Mouse (Mus musculus) thymus, postnatal 4 days (tissue): ENCODE data around the gene Prkn.

Experiments used
- DNase-seq: peaks from one replicate; pipeline ENCODE4 v3.0.0; 2021

Gene Prkn

GRCm38 (mm10) chr17:12029921-12030461 lies 1189.8 kb downstream of the Prkn start:
- no peak for DNase-seq

DNA sequence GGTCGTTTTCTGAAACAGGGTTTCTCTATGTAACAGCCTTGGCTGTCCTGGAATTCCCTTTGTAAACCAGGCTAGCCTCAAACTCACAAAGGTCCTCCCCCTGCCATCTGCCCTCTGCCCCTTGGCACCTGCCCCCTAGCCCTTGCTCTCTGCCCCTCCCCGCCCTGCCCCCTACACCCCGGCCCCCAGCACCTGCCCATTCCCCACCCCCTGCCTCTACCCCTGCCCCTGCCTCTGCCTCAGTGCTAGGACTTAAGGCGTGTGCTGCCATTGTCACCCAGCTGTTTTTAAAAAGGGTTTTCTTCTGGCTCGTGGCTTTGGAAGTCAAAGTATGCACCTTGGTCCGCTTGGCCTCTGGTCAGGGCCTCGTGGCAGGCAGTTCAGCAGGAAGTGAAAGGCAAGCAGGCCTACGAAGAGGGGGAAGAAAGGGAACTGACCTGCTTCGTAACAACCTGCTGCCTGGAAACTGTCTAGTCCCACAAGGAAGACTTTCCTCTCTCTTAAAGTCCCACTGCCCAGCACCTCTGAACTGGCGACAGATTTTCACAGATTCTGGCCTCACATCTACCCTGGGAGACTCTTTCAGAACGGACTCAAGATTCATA lies 1190.5 kb downstream of the Prkn start:
- no peak for DNase-seq

DNA sequence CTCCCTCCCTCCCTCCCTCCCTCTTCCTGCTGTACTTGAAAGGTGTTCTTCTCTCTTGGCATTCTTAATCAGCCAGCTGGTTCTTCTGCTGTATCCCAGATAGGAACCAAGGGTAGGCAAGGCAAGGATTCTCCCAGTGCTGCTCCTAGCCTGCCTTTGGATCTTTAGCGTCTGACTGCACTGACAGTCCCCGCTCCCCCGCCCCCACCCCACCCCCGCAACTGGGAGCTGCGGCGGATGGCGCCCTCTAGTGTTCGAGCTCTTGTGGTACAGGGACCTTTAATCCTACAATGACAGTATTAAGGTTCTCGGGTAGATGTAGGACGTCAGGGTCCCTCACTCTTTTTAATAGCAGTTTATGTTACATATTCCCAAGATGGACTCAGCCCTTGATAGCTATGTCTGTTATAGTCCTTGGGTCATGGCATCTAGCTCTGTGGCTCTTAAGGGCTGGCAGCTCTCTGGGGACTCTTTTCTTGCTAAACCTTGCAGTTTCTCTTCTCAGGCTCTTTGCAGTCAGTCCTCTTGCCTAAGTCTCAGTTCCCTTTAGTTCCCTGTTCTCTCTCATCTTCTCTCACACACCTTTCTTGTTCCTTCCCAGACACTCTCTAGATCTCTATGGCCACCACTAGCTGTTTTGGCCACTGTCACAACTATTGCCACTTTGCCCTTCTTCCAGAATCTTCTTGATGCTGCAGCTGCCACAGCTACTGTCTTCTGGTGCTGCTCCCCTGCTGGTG lies 1191.2 kb downstream of the Prkn start:
- peak; percentile 88 for DNase-seq

GRCm38 (mm10) chr17:12032014-12032791 lies 1192.0 kb downstream of the Prkn start:
- DNase-seq: no peak

DNA sequence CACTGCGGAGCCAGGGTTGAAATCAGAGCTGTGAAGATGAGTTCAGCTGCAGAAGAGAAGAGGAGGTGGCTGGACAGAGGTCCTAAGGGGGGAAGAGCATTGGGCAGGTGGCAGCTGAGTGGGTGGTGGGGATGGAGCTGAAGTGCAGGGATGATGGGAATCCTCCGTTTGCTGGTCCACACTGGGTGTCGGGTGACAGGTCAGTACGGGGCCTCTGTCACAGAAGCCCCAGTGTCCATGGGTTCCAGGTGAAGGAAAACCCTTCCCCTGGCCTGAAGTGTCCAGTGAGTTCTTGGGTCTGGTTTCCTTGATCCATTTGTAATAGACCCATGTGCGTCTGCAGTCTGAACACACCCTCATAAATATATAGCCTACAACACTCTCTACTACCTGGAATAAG lies 1195.2 kb downstream of the Prkn start:
- DNase-seq: no peak

DNA sequence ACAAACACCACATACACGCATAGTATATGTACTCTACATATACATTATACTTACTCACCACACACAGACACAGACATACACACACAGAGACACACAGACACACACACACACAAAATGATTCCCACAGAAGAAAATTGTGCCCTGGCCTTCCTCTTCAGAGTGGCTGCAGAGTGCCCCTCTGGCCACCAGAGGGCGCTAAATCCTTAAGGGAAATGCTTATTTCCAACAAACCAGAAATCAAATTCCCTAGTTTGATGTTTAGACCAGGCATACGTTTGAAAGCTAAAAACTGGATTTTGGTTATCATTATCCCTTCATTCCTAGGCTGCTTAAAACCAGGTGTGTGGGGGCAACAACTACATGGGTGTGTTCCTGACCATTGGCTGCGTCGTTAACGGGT lies 1196.0 kb downstream of the Prkn start:
- DNase-seq: peak; percentile 77

DNA sequence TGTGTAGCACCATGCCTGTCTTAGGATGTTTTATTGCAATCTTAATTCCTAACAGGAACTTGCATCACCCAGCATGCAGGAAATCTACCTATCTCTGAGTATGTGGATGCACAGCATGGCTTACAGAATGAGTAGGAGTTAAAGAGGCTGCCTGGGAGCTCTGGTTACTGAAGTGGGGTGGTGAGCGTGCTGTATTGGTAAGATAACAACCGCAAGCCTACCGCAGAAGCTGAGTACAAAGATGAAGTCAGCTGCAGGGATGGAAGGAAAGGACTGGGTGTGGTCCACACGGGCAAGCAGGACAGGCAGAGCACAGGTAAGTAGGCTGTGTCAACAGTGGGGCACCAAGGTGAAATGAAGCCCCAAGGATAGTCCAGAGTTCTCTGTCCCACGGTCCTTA lies 1196.9 kb downstream of the Prkn start:
- DNase-seq: no peak

- DNase-seq: no peak
These were observed 1197.4 kb downstream of the Prkn start for GRCm38 (mm10) chr17:12037574-12037973.

GRCm38 (mm10) chr17:12038499-12038898 lies 1198.3 kb downstream of the Prkn start:
- DNase-seq: no peak

- DNase-seq: peak; percentile 85
These were observed 1199.0 kb downstream of the Prkn start for GRCm38 (mm10) chr17:12039188-12039587.

DNA sequence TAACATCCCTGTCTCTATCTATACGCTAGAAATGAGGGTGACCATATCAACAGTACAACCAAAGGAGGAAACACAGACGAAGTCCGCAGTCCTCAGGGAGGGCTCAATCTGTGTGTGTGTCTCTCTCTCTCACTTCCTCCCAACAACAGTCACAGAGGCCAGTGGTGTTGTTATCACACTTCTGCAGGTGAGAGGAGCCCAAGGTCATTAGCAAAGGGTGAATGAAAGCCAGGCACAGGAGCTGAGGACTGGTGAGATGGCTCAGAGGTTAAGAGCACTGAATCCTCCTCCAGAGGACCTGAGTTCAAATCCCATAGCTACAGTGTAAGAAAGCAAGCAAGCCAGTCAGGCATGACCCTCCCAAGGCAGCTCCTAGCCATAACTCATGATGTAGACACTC lies 1199.7 kb downstream of the Prkn start:
- no peak for DNase-seq

GRCm38 (mm10) chr17:12040546-12040945 lies 1200.4 kb downstream of the Prkn start:
- no peak for DNase-seq

- no peak for DNase-seq
These were observed 1201.0 kb downstream of the Prkn start for GRCm38 (mm10) chr17:12041091-12041655.

DNA sequence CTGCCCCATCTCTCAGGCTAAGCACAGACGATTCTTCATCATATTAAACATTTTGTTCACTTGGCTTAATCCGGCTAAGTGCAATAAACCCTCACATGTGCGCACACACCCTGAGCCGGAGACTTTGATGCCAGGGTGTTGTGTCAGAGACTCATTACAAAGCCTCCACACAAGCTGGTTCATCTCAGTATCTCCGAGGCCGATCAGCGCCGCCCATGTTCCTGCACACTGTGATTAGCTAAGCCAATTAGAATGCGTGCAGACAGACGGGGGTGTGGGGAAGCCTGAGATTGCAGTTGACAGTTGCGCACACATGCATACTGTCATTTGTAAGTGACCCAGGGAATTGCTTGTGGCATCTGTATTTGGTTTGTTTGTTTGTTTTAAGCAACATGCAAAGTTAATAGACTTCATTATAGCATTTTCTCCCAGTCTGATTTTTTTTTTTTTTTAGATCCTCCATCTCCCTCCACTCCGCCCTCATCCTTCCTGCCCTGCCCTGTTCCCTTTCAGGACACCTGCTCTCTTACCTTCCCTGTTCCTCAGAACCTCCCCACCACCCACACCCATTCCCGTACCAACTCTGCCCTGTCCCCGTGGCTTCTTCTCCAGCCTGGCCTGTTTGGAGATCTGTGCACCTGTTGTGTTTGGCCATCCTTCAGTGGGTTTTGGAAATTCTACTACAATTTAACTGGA lies 1202.5 kb downstream of the Prkn start:
- no peak for DNase-seq

GRCm38 (mm10) chr17:12044222-12044621 lies 1204.0 kb downstream of the Prkn start:
- no peak for DNase-seq

- no peak for DNase-seq
These were observed 1205.7 kb downstream of the Prkn start for GRCm38 (mm10) chr17:12045861-12046273.

GRCm38 (mm10) chr17:12047032-12047431 lies 1206.8 kb downstream of the Prkn start:
- DNase-seq: no peak

DNA sequence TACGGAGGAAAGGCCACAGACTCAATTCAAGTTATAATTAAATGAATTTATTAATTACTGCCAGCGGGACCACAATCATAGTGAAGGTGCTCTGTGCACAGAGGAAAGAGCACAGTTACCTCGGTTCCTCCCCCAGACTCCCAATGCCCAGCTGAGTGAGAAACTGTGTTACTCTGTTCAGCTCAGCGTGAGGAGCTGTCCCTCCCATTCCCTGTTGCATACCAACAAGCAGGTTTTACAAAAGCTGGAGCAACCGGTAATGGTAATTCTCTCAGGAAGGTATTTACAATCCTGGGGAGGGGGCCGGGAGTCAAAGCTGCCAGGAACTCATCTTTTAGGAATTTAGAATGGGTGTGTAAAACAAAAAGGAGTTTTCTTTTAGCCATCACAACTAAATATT lies 1207.3 kb downstream of the Prkn start:
- DNase-seq: no peak

DNA sequence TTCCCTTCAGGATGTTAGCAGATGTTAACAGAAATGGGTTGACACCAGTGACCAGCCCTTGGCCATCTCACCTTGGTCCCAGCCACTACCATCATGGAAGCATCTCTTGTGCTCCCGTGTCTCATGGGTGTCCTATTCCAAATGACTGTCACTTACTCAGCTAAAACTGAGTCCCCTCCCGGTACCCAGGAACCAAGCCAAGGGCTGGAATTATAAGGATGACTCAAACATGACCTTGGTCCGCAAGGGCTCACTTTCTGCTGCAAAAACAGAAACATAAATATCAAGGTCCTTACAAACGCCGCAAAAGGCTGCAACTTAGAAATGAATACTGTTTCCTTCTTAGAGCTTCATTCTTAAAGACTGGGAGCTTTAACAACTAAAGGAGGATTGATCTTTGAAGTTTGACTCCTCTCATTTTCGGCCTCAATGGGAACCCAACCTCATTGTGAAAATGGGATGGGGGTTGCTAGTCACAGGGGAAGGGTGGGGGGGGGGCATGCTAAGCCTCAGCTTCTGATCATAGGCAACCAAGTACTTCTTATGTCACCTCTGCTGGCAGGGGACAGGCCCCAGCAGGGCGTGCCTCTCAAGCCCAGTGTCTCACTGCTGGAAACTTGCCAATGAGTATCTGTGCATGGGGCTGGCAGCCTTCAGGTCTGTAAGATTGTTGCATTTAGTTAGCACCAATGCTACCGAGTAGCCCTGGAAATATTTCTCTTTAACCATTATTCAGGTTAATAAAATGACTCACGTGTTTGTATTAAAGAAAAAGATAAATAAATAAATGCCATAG lies 1208.7 kb downstream of the Prkn start:
- DNase-seq: no peak

DNA sequence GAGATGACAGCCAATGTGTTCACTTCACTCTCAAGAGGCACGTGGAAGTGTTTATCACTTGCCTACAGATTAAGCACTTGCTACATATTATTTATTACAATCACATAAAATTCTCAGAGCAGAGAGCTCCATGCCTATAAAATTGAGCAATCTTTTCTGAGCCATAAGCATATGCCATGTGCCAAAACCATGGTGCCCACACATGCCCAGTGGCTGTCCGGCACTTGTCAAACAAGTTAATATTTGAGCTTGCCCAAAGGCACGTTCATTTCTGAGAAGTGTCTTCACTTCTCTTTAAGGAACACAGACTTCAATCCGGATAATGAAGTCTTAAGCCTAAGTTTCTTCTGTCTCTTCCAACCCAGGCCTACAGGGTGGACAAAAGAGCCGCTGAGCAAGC lies 1210.1 kb downstream of the Prkn start:
- DNase-seq: no peak

DNA sequence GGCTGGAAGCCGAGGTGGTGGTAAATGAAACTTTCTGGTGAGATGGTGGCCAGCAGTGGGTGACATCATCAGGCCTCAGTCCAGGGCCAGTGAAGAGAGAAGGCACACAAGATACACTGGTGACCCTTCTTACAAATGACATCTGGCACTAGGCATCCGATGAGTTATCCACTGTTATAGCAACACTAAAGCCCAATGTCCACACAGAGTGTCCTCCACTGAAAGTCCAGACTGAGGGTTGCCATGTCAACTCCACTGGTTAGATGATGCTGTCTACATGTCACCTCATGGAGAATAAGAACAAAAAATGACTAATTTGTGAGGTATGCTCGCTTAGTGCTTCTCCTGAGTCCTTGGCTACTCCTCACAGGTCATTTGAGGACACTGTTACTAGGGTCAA lies 1210.8 kb downstream of the Prkn start:
- DNase-seq: no peak

DNA sequence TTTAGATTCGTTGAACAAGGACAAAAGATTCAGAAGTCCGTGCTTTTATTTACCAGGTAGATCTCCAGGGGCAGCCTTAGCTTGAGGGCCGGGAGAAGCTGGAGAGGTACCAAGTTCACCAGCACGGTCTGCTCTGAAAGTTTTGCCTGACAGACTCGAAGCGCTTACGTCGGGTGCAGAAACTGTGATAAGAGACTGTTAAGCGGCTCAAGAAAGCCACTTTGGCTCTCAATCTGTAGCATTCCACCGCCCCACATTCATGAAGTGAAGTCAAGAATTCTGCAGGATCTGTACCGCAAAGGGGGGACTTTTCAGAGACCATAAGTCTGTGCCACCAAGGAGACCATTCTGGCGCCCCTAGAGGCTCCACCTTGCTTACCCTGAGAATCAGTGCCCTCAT lies 1212.5 kb downstream of the Prkn start:
- DNase-seq: no peak
